Mouse (Mus musculus) embryonic facial prominence, embryonic 15.5 days (tissue): Measurements from ENCODE around the gene Ptges. TPM values are rescaled to one million over a fixed set of nuclear protein-coding genes. Genes with fewer than 3 reads are reported as not detected.

Experiments
- ATAC-seq: fragments of 200-750 bp; cut with Nextera tagmentation; 2 replicates; pipeline ENCODE4 v1.8.0; 2017; ENCODE audit warnings: low read depth, moderate TSS enrichment; ENCODE audit not compliant: insufficient number of reproducible peaks, low FRiP score, low TSS enrichment
- H3K27ac ChIP-seq: fragments of 300-500 bp; sonication (generic); replicated peaks from 2 replicates; pipeline ENCODE4 v1.5.1; 2015; ENCODE audit warnings: mild to moderate bottlenecking, inconsistent platforms
- H3K27me3 ChIP-seq: fragments of 300-500 bp; sonication (generic); 2 replicates; pipeline ENCODE4 v1.6.1; 2015; ENCODE audit warnings: inconsistent platforms
- H3K36me3 ChIP-seq: fragments of 300-500 bp; sonication (generic); 2 replicates; pipeline ENCODE4 v1.6.1; 2015; ENCODE audit warnings: mild to moderate bottlenecking, inconsistent platforms
- H3K4me1 ChIP-seq: fragments of 300-500 bp; sonication (generic); 2 replicates; pipeline ENCODE4 v1.6.1; 2015; ENCODE audit warnings: inconsistent platforms
- H3K4me2 ChIP-seq: fragments of 300-500 bp; sonication (generic); replicated peaks from 2 replicates; pipeline ENCODE4 v1.6.1; 2015; ENCODE audit warnings: mild to moderate bottlenecking, inconsistent platforms
- H3K4me3 ChIP-seq: fragments of 300-500 bp; sonication (generic); replicated peaks from 2 replicates; pipeline ENCODE4 v1.5.1; 2015; ENCODE audit warnings: mild to moderate bottlenecking, inconsistent platforms
- H3K9ac ChIP-seq: fragments of 300-500 bp; sonication (generic); 2 replicates; pipeline ENCODE4 v1.6.1; 2015; ENCODE audit warnings: inconsistent platforms
- H3K9me3 ChIP-seq: fragments of 300-500 bp; sonication (generic); replicated peaks from 2 replicates; pipeline ENCODE4 v1.6.1; 2016; ENCODE audit warnings: inconsistent platforms
- WGBS: fragments of 180-500 bp; shearing (Covaris S2); methylation state at CpG from one replicate; pipeline ENCODE4 v1.1.7; 2015; 5-methylcytosine and 5-hydroxymethylcytosine counted together
- polyA plus RNA-seq: library from polyadenylated mRNA; unstranded; fragments of >200 nt; fragmentation: Nextera tagmentation; extraction: Ambion mirVana; gene quantifications from 2 replicates; pipeline ENCODE4 v1.2.1, GENCODE M21; 2015

Gene Ptges
- polyA plus RNA-seq, 1 experiment from 2014 or later = 32.4 TPM

- Histone ChIP-seq H3K9me3 (no peaks in the 10 kb centered on the region), H3K4me1 (peaks cover 31% of the 10 kb centered on the region), H3K27me3 (no peaks in the 10 kb centered on the region), H3K4me2 (no peak overlapping the region), H3K4me3 (no peak overlapping the region), H3K36me3 (no peaks in the 10 kb centered on the region), H3K27ac (no peak overlapping the region), H3K9ac (no peak overlapping the region)
- no peak for ATAC-seq
- 24% methylated on average over 3 of the region's 3 CpGs for WGBS
Measured at GRCm38 (mm10) chr2:30914836-30915235, 14.8 kb downstream of the Ptges start.

GRCm38 (mm10) chr2:30913022-30913421 is 16.6 kb downstream of the Ptges start:
- no peak for ATAC-seq
- Histone ChIP-seq H3K27ac (no peak overlapping the region), H3K27me3 (no peaks in the 10 kb centered on the region), H3K36me3 (no peaks in the 10 kb centered on the region), H3K4me1 (peaks cover 16% of the 10 kb centered on the region), H3K9ac (no peak overlapping the region), H3K9me3 (no peaks in the 10 kb centered on the region), H3K4me2 (no peak overlapping the region), H3K4me3 (no peak overlapping the region)
- WGBS = 80% methylated on average over 8 of the region's 8 CpGs

- ATAC-seq = no peak
- WGBS = 35% methylated on average over 4 of the region's 4 CpGs
- Histone ChIP-seq H3K36me3 (no peaks in the 10 kb centered on the region), H3K4me3 (no peak overlapping the region), H3K4me2 (no peak overlapping the region), H3K4me1 (0 out of 2 replicates have a peak, but pooled peaks cover 9% of the 10 kb centered on the region), H3K9ac (no peak overlapping the region), H3K9me3 (no peaks in the 10 kb centered on the region), H3K27ac (no peak overlapping the region), H3K27me3 (no peaks in the 10 kb centered on the region)
Measured at GRCm38 (mm10) chr2:30912291-30912773, 17.3 kb downstream of the Ptges start.

- H3K36me3 ChIP-seq = no peaks in the 10 kb centered on the region
- no peak overlapping the region for H3K4me2 ChIP-seq
- ATAC-seq = no peak
- H3K4me3 ChIP-seq = no peak overlapping the region
- H3K27ac ChIP-seq = no peak overlapping the region
- no peaks in the 10 kb centered on the region for H3K9me3 ChIP-seq
- no peaks in the 10 kb centered on the region for H3K27me3 ChIP-seq
- WGBS = 73% methylated on average over 4 of the region's 4 CpGs
- no peak overlapping the region for H3K9ac ChIP-seq
- H3K4me1 ChIP-seq = peaks cover 23% of the 10 kb centered on the region
Measured at GRCm38 (mm10) chr2:30906641-30907040, 23.0 kb downstream of the Ptges start.

GRCm38 (mm10) chr2:30905906-30906305 is 23.8 kb downstream of the Ptges start:
- H3K9me3 ChIP-seq = no peaks in the 10 kb centered on the region
- H3K4me1 ChIP-seq = peaks cover 30% of the 10 kb centered on the region
- no peak overlapping the region for H3K4me2 ChIP-seq
- no peak overlapping the region for H3K4me3 ChIP-seq
- H3K36me3 ChIP-seq = no peaks in the 10 kb centered on the region
- ATAC-seq = no peak
- 79% methylated on average over 8 of the region's 8 CpGs for WGBS
- H3K27ac ChIP-seq = no peak overlapping the region
- no peaks in the 10 kb centered on the region for H3K27me3 ChIP-seq
- no peak overlapping the region for H3K9ac ChIP-seq

- H3K36me3 ChIP-seq = no peaks in the 10 kb centered on the region
- no peak overlapping the region for H3K9ac ChIP-seq
- H3K9me3 ChIP-seq = no peaks in the 10 kb centered on the region
- H3K27ac ChIP-seq = no peak overlapping the region
- H3K27me3 ChIP-seq = no peaks in the 10 kb centered on the region
- ATAC-seq = no peak
- no peak overlapping the region for H3K4me3 ChIP-seq
- H3K4me1 ChIP-seq = peaks cover 35% of the 10 kb centered on the region
- no peak overlapping the region for H3K4me2 ChIP-seq
- 76% methylated on average over 7 of the region's 7 CpGs for WGBS
Measured at GRCm38 (mm10) chr2:30904991-30905390, 24.7 kb downstream of the Ptges start.

GRCm38 (mm10) chr2:30904231-30904630 is 25.4 kb downstream of the Ptges start:
- Histone ChIP-seq H3K4me2 (no peak overlapping the region), H3K36me3 (no peaks in the 10 kb centered on the region), H3K4me3 (no peak overlapping the region), H3K9me3 (no peaks in the 10 kb centered on the region), H3K27ac (no peak overlapping the region), H3K4me1 (peaks cover 35% of the 10 kb centered on the region), H3K9ac (no peak overlapping the region), H3K27me3 (no peaks in the 10 kb centered on the region)
- no peak for ATAC-seq
- WGBS = 76% methylated on average over 6 of the region's 6 CpGs

- no peaks in the 10 kb centered on the region for H3K36me3 ChIP-seq
- 7% methylated on average over 36 of the region's 37 CpGs for WGBS
- peak overlapping the region; percentile 48 for H3K9ac ChIP-seq
- H3K9me3 ChIP-seq = no peaks in the 10 kb centered on the region
- peak; percentile 82 for ATAC-seq
- no peaks in the 10 kb centered on the region for H3K27me3 ChIP-seq
- peaks cover 37% of the 10 kb centered on the region for H3K4me1 ChIP-seq
- H3K4me2 ChIP-seq = peak overlapping the region; percentile 83
- peak overlapping the region; percentile 56 for H3K4me3 ChIP-seq
- H3K27ac ChIP-seq = peak overlapping the region; percentile 49; the same call in 1 of the 2 replicates
Measured at GRCm38 (mm10) chr2:30902726-30903722, 26.6 kb downstream of the Ptges start.

GRCm38 (mm10) chr2:30902256-30902655 is 27.4 kb downstream of the Ptges start:
- Histone ChIP-seq H3K4me1 (peaks cover 45% of the 10 kb centered on the region), H3K36me3 (no peaks in the 10 kb centered on the region), H3K4me3 (peak overlapping the region; percentile 56), H3K27ac (peak overlapping the region; percentile 49; the same call in 1 of the 2 replicates), H3K9me3 (no peaks in the 10 kb centered on the region), H3K4me2 (peak overlapping the region; percentile 83), H3K27me3 (no peaks in the 10 kb centered on the region), H3K9ac (peak overlapping the region; percentile 48; the same call in 1 of the 2 replicates)
- 18% methylated on average over 8 of the region's 8 CpGs for WGBS
- ATAC-seq = peak; percentile 13; the same call in 1 of the 2 replicates

GRCm38 (mm10) chr2:30901646-30902160 is 28.0 kb downstream of the Ptges start:
- peaks cover 50% of the 10 kb centered on the region for H3K4me1 ChIP-seq
- peak overlapping the region; percentile 56 for H3K4me3 ChIP-seq
- no peak for ATAC-seq
- H3K9ac ChIP-seq = peak overlapping the region; percentile 9; the same call in 1 of the 2 replicates
- no peaks in the 10 kb centered on the region for H3K9me3 ChIP-seq
- 51% methylated on average over 6 of the region's 6 CpGs for WGBS
- H3K27ac ChIP-seq = peak overlapping the region; percentile 49; the same call in 1 of the 2 replicates
- H3K27me3 ChIP-seq = no peaks in the 10 kb centered on the region
- peak overlapping the region; percentile 83 for H3K4me2 ChIP-seq
- H3K36me3 ChIP-seq = no peaks in the 10 kb centered on the region

- no peak overlapping the region for H3K4me3 ChIP-seq
- WGBS = 81% methylated on average over 14 of the region's 14 CpGs
- ATAC-seq = no peak
Measured at GRCm38 (mm10) chr2:30899397-30900069, 30.1 kb downstream of the Ptges start.

More at GRCm38 (mm10) chr2:30899397-30900069, 30.1 kb downstream of the Ptges start:
- Histone ChIP-seq H3K9me3 (no peaks in the 10 kb centered on the region), H3K36me3 (no peaks in the 10 kb centered on the region), H3K9ac (no peak overlapping the region), H3K27ac (no peak overlapping the region), H3K27me3 (no peaks in the 10 kb centered on the region), H3K4me1 (peaks cover 49% of the 10 kb centered on the region), H3K4me2 (no peak overlapping the region)
